In genomic region chr5:137631171-137631570, GRCm38 (mm10) we compare ENCODE assay signal across 8 mouse cellular contexts. TPM values are rescaled to one million over a fixed set of nuclear protein-coding genes. Genes with fewer than 3 reads are reported as not detected.
A peak's percentile ranks its signal among the peaks of the same experiment; 100 is the strongest.
DNase-seq lines count a peak whose midpoint lies in the region; ATAC-seq lines count a peak whose summit lies in the region.

No protein-coding gene starts in this region.

- 0 out of 2 replicates have a peak overlapping the region, but pooled peaks have one; percentile 31 for H3K27ac ChIP-seq in forebrain, embryonic 13.5 days
- H3K27ac ChIP-seq in neural tube, embryonic 14.5 days (ENCODE audit: low read depth, low read length), result peak overlapping the region; percentile 52; the same call in 1 of the 2 replicates

- H3K9ac ChIP-seq in forebrain, embryonic 13.5 days, result peak overlapping the region; percentile 81; the same call in 1 of the 2 replicates
- H3K9ac ChIP-seq in neural tube, embryonic 14.5 days (replicated peaks; ENCODE audit: low read depth, low read length), result 0 out of 2 replicates have a peak overlapping the region, but pooled peaks have one; percentile 37

- WGBS in forebrain, embryonic 13.5 days, result 83% methylated on average over 9 of the region's 9 CpGs
- WGBS in neural tube, embryonic 14.5 days, result 59% methylated on average over 9 of the region's 9 CpGs

- ATAC-seq in forebrain, embryonic 13.5 days, result no peak
- no peak for ATAC-seq in neural tube, embryonic 14.5 days (ENCODE audit: low read depth)

- H3K4me2 ChIP-seq in forebrain, embryonic 13.5 days, result peak overlapping the region; percentile 77
- peak overlapping the region; percentile 91 for H3K4me2 ChIP-seq in neural tube, embryonic 14.5 days (ENCODE audit: low read depth, low read length)

- H3K27me3 ChIP-seq in forebrain, embryonic 13.5 days, result no peaks in the 10 kb centered on the region
- H3K27me3 ChIP-seq in neural tube, embryonic 14.5 days (ENCODE audit: control insufficient read depth, insufficient read depth, low read length), result no peaks in the 10 kb centered on the region

- H3K4me1 ChIP-seq in forebrain, embryonic 13.5 days, result peaks cover 36% of the 10 kb centered on the region
- H3K4me1 ChIP-seq in neural tube, embryonic 14.5 days (ENCODE audit: control insufficient read depth, insufficient read depth, low read length), result peaks cover 26% of the 10 kb centered on the region

- H3K9me3 ChIP-seq in forebrain, embryonic 13.5 days (replicated peaks), result no peaks in the 10 kb centered on the region
- no peaks in the 10 kb centered on the region for H3K9me3 ChIP-seq in neural tube, embryonic 14.5 days (ENCODE audit: control insufficient read depth, low read length)

- peaks cover 48% of the 10 kb centered on the region for H3K36me3 ChIP-seq in forebrain, embryonic 13.5 days (ENCODE audit: poor library complexity, severe bottlenecking)
- H3K36me3 ChIP-seq in neural tube, embryonic 14.5 days (ENCODE audit: control insufficient read depth, insufficient read depth, low read length), result peaks cover 12% of the 10 kb centered on the region; the same call in 1 of the 2 replicates

- DNase-seq in layer of hippocampus, adult 11-12 months (ENCODE audit: low spot score), result peak; percentile 47
- DNase-seq in layer of hippocampus, postnatal 10 days (ENCODE audit: low spot score in 2 of 2), result no peak
- DNase-seq in induced T-regulatory cell, adult 2 months (ENCODE audit: low read depth), result peak; percentile 89
- peak; percentile 67 to 76 for DNase-seq in lung, adult 18-20 months
- no peak for DNase-seq in cerebellum, adult 8-10 months
- no peak for DNase-seq in ovary, postnatal 10 days (ENCODE audit: low spot score)

- peak overlapping the region; percentile 69; the same call in 1 of the 2 replicates for H3K4me3 ChIP-seq in forebrain, embryonic 13.5 days
- no peak overlapping the region; the same call in 1 of the 2 replicates for H3K4me3 ChIP-seq in neural tube, embryonic 14.5 days (ENCODE audit: low read depth, low read length)

RNA-seq across cellular contexts. Expression of gene Gm20605, which starts 2.2 kb away (rescaled TPM):
- 1 to 10 TPM; 8.7 to 8.9 TPM for total RNA-seq in layer of hippocampus, postnatal 10 days (2021)
- polyA plus RNA-seq in forebrain, embryonic 13.5 days (2015; fragmentation: Nextera tagmentation; extraction: Ambion mirVana), result 7.3 and 10.8 TPM in 2 replicates
- 6.5 and 7.9 TPM in 2 replicates for polyA plus RNA-seq in neural tube, embryonic 14.5 days (2014; fragmentation: Nextera tagmentation; extraction: Ambion mirVana)

RNA-seq across cellular contexts. Expression of gene Lrch4, which starts 2.2 kb away (rescaled TPM):
- 10 to 100 TPM; 13.2 to 20.1 TPM for total RNA-seq in layer of hippocampus, postnatal 10 days (2021)
- 24.5 and 25.0 TPM in 2 replicates for polyA plus RNA-seq in forebrain, embryonic 13.5 days (2015; fragmentation: Nextera tagmentation; extraction: Ambion mirVana)
- polyA plus RNA-seq in neural tube, embryonic 14.5 days (2014; fragmentation: Nextera tagmentation; extraction: Ambion mirVana), result 16.0 and 18.4 TPM in 2 replicates

RNA-seq across cellular contexts. Expression of gene Fbxo24, which starts 2.4 kb away (rescaled TPM):
- total RNA-seq in layer of hippocampus, postnatal 10 days (2021), result under 1 TPM; 0.27 to 0.36 TPM
- polyA plus RNA-seq in forebrain, embryonic 13.5 days (2015; fragmentation: Nextera tagmentation; extraction: Ambion mirVana), result 0.14 and 0.22 TPM in 2 replicates
- 0.19 TPM in 1 of 2 replicates, not detected in the other for polyA plus RNA-seq in neural tube, embryonic 14.5 days (2014; fragmentation: Nextera tagmentation; extraction: Ambion mirVana)

RNA-seq across cellular contexts. Expression of gene Sap25, which starts 10.0 kb away (rescaled TPM):
- total RNA-seq in layer of hippocampus, postnatal 10 days (2021), result 1 to 10 TPM; 5.0 to 7.5 TPM
- polyA plus RNA-seq in forebrain, embryonic 13.5 days (2015; fragmentation: Nextera tagmentation; extraction: Ambion mirVana), result 7.7 and 8.3 TPM in 2 replicates
- polyA plus RNA-seq in neural tube, embryonic 14.5 days (2014; fragmentation: Nextera tagmentation; extraction: Ambion mirVana), result 5.7 and 5.9 TPM in 2 replicates

RNA-seq across cellular contexts. Expression of gene Irs3, which starts 14.3 kb away (rescaled TPM):
- total RNA-seq in layer of hippocampus, postnatal 10 days (2021), result under 1 TPM; 0.18 to 0.25 TPM
- 0.08 TPM in 1 of 2 replicates, not detected in the other for polyA plus RNA-seq in forebrain, embryonic 13.5 days (2015; fragmentation: Nextera tagmentation; extraction: Ambion mirVana)
- polyA plus RNA-seq in neural tube, embryonic 14.5 days (2014; fragmentation: Nextera tagmentation; extraction: Ambion mirVana), result 0.31 TPM in 1 of 2 replicates, not detected in the other

Comparison
In these comparisons a context has a peak if more than half of its experiments do, and no peak if none do; other contexts are left out.
1. DNase-seq: peak in layer of hippocampus, adult 11-12 months (single experiment), induced T-regulatory cell, adult 2 months (single experiment) and lung, adult 18-20 months (2 of 2); none in layer of hippocampus, postnatal 10 days (0 of 2), cerebellum, adult 8-10 months (single experiment) and ovary, postnatal 10 days (single experiment).